Mouse (Mus musculus) testis, adult 2 months (tissue): ENCODE data around the gene 1700057G04Rik. TPM values are rescaled to one million over a fixed set of nuclear protein-coding genes. Genes with fewer than 3 reads are reported as not detected.

Source experiments
- H3K27ac ChIP-seq: fragments of 200-500 bp; 2 replicates; pipeline ENCODE4 v1.5.1; 2012; ENCODE audit warnings: low read depth, low read length; ENCODE audit not compliant: control insufficient read depth, insufficient read depth
- H3K27me3 ChIP-seq: fragments of 200-500 bp; 2 replicates; pipeline ENCODE4 v1.6.1; 2012; ENCODE audit warnings: mild to moderate bottlenecking, low read length, moderate library complexity; ENCODE audit not compliant: control insufficient read depth, insufficient read depth
- H3K36me3 ChIP-seq: fragments of 200-500 bp; 2 replicates; pipeline ENCODE4 v1.6.1; 2012; ENCODE audit warnings: mild to moderate bottlenecking, low read length; ENCODE audit not compliant: control insufficient read depth, insufficient read depth
- H3K4me1 ChIP-seq: fragments of 200-500 bp; 2 replicates; pipeline ENCODE4 v1.6.1; 2012; ENCODE audit warnings: low read length; ENCODE audit not compliant: control insufficient read depth, insufficient read depth
- H3K4me3 ChIP-seq: fragments of 200-500 bp; 2 replicates; pipeline ENCODE4 v1.5.1; 2012; ENCODE audit warnings: low read depth, mild to moderate bottlenecking, low read length, moderate library complexity, mixed read lengths; ENCODE audit not compliant: control insufficient read depth
- CTCF ChIP-seq: fragments of 200-500 bp; IDR thresholded peaks from 2 replicates; pipeline ENCODE4 v1.5.1; 2012; ENCODE audit warnings: low read depth, mild to moderate bottlenecking, inconsistent platforms, low read length, moderate library complexity; ENCODE audit not compliant: control insufficient read depth, insufficient read depth, insufficient replicate concordance
- POLR2A ChIP-seq: fragments of 200-500 bp; IDR thresholded peaks from 2 replicates; pipeline ENCODE4 v1.6.1; 2012; ENCODE audit warnings: low read depth, mild to moderate bottlenecking, inconsistent platforms, low read length, moderate library complexity; ENCODE audit not compliant: control insufficient read depth
- polyA plus RNA-seq: library from polyadenylated mRNA; depleted of rRNA; stranded (reverse); fragments of >200 nt; gene quantifications from 2 replicates; pipeline ENCODE4 v1.2.3, GENCODE M21; 2012

Gene 1700057G04Rik
- polyA plus RNA-seq, 1 experiment = 170 TPM

DNA sequence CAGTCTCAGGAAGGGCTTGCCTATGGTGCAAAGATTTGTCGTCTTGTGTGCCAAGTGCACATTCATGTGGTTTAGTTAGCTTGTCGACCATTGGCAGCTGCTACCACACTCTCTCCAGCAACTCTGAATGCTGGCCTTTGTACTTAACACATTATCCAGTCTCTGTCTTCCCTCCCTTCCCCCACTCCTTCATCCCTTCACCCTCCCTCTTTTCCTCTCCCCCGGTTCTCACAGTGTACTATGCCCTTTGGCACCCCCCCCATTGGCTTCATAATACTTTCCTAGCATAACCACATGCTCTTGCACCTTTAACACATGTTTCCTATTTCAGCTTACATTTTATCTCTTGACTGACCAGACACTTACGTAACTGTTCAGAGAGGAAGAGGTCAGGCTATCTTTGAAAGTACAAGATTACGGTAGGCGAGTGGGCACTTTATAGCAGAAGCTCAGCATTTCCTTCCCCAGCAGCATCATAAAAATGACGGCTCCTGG lies 65.6 kb downstream of the 1700057G04Rik start:
- Histone ChIP-seq H3K4me1 (no peaks in the 10 kb centered on the region), H3K27me3 (no peaks in the 10 kb centered on the region), H3K36me3 (no peaks in the 10 kb centered on the region), H3K4me3 (no peak overlapping the region), H3K27ac (no peak overlapping the region)
- TF ChIP-seq CTCF (no peak), POLR2A (no peak)

DNA sequence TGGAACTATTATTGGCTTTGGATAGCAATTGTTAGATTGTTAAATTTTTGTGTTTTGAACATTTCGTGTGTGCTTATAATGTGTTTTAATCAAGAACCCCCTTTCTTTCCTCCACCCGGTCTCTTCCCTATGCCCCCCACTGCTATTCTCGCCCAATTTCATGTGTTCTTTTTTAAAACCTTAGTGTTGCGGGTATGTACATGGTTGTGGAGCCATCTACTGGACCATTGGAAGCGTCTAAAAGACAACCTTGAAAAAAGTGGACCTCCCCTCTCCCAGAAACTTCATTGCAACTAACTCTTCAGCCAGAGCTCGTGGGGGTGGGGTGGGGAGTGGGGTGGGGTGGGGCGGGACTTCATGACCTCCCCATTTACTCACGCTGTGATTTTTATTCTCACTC lies 66.2 kb downstream of the 1700057G04Rik start:
- no peaks in the 10 kb centered on the region for H3K4me1 ChIP-seq
- no peak for TF ChIP-seq CTCF
- no peak for TF ChIP-seq POLR2A
- no peaks in the 10 kb centered on the region for H3K36me3 ChIP-seq
- H3K27ac ChIP-seq = no peak overlapping the region
- H3K4me3 ChIP-seq = no peak overlapping the region
- no peaks in the 10 kb centered on the region for H3K27me3 ChIP-seq

DNA sequence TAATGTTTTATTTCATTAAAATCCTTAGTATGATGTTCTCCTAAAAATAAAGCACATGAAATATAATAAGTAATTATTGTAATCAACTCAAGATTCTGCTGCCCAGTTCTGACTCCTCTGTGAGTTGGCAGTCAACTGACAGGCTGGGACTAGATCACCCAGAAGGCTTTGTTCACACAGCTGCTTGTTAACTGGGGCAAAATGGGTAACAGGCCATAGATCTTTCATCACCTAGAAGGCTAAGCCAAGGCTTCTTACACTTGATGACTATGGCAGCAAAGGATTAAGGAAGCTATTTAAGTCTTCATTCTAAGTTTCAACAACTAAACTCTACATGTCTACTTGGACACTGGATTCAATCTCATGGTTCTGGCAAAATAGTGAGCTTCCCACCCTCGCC lies 68.8 kb downstream of the 1700057G04Rik start:
- H3K27ac ChIP-seq = no peak overlapping the region
- no peaks in the 10 kb centered on the region for H3K27me3 ChIP-seq
- H3K4me3 ChIP-seq = no peak overlapping the region
- H3K36me3 ChIP-seq = no peaks in the 10 kb centered on the region
- H3K4me1 ChIP-seq = no peaks in the 10 kb centered on the region
- no peak for TF ChIP-seq CTCF
- TF ChIP-seq POLR2A = no peak

DNA sequence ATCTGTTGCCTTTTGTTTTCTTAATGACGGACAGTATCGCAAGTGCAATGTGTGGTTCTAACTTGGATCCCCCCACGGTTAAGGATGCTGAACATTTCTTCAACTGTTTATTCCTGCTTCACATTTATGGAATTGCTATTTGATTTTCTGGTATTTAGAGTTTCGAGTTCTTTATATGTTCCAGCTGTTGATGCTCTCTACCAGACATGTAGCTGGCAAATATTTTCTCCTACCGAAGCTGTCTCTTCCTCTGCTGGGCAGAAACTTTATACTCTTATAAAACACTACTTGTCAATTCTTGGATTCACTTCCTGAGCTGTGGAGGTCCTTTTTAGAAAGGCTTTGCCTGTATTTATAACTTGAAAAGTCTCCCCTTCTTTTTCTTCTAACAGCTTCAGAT lies 70.1 kb downstream of the 1700057G04Rik start:
- TF ChIP-seq CTCF (no peak), POLR2A (no peak)
- no peak overlapping the region for H3K27ac ChIP-seq
- H3K36me3 ChIP-seq = no peaks in the 10 kb centered on the region

DNA sequence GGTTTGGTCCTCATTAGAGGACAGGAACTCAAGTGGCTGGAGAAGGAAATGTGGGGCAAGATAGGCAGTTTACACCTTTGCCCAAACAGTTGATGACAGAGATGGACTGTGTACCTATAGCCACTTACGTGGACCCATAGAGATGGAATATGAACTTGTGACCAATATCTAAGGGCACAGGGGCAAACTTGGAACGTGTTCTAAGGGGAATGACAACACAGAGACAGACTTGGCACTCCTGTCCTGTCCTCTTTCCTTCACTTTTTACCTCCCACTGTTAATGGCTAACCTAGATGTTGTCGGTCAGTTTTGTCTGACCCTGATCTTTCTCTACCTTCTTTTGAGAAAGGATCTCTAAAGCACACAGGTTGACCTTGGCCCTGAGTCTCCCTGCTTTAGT lies 74.2 kb downstream of the 1700057G04Rik start:
- Histone ChIP-seq H3K27ac (no peak overlapping the region), H3K27me3 (no peaks in the 10 kb centered on the region), H3K4me3 (no peak overlapping the region), H3K4me1 (no peaks in the 10 kb centered on the region), H3K36me3 (no peaks in the 10 kb centered on the region)
- no peak for TF ChIP-seq POLR2A
- TF ChIP-seq CTCF = no peak

More for the DNA sequence above, 70.1 kb downstream of the 1700057G04Rik start:
- Histone ChIP-seq H3K4me3 (no peak overlapping the region), H3K27me3 (no peaks in the 10 kb centered on the region), H3K4me1 (no peaks in the 10 kb centered on the region)

DNA sequence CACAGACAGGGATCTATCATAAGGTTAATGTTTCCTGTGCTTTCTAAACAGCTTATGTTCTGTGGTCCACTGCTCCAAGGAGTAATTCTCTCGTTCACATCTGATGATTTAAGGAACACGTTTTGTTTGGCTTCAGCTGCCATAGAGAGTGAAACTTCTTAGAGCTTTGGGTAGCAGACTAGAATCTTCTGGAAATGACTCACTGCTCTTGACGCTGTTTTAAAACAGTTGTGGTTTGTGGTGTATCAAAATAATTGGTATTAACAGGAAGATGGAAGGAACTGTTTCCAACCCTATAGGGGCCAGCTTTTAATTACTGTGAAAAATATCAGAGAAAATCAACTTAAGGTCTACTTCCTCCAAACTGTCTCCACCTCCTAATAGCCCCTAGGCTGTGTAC lies 75.2 kb downstream of the 1700057G04Rik start:
- TF ChIP-seq POLR2A (no peak), CTCF (no peak)
- Histone ChIP-seq H3K27ac (no peak overlapping the region), H3K4me3 (no peak overlapping the region), H3K36me3 (no peaks in the 10 kb centered on the region), H3K4me1 (no peaks in the 10 kb centered on the region), H3K27me3 (no peaks in the 10 kb centered on the region)

DNA sequence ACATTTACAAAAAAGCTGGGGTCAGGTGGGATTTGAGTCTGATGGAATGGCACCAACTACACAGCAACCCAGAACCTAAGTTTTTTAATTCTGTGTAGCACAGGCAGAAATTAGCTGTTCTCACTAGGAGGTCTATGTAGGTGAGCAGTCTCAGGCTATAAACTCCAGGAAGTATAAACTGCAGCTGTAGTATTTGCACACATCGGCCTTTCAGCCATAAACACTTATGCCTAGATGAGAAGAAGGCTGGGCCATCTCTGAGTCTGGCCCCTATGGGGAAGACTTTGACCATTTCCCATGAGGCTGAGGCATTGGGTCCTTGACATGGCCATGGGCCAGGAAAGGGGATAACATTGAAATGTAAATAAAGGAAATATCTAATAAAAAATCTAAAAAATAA lies 76.7 kb downstream of the 1700057G04Rik start:
- Histone ChIP-seq H3K27ac (no peak overlapping the region), H3K36me3 (no peaks in the 10 kb centered on the region), H3K4me3 (no peak overlapping the region), H3K27me3 (no peaks in the 10 kb centered on the region), H3K4me1 (no peaks in the 10 kb centered on the region)
- TF ChIP-seq POLR2A (no peak), CTCF (no peak)

DNA sequence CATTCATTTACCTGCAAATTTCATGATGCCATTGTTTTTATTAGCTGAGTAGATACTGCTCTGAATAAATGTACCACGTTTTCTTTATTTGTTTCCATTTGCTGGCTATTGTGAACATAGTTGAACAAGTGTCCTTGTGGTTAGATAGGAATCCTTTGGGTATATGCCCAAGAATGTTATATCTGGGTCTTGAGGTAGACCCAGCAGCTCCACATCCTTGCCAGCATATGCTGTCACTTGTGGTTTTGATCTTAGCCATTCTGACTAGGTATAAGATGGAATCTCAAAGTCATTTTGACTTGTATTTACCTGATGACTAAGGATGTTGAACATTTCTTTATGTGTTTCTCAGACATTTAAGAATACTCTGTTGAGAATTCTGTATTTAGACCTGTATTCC lies 77.7 kb downstream of the 1700057G04Rik start:
- no peak for TF ChIP-seq CTCF
- TF ChIP-seq POLR2A = no peak
- Histone ChIP-seq H3K4me3 (no peak overlapping the region), H3K27ac (no peak overlapping the region), H3K36me3 (no peaks in the 10 kb centered on the region), H3K4me1 (no peaks in the 10 kb centered on the region), H3K27me3 (no peaks in the 10 kb centered on the region)
